Mouse (Mus musculus) forebrain, embryonic 12.5 days (tissue): ENCODE measurements around the gene Decr2. TPM values are rescaled to one million over a fixed set of nuclear protein-coding genes. Genes with fewer than 3 reads are reported as not detected.
"Not testable (repeated sequence)": the region's sequence is repeated elsewhere in the genome, so short reads cannot be mapped to it uniquely, and the experiment has no call there.

Experiments used
- ATAC-seq: fragments of 200-750 bp; cut with Nextera tagmentation; 2 replicates; pipeline ENCODE4 v1.8.0; 2017; ENCODE audit warnings: moderate TSS enrichment; ENCODE audit not compliant: low FRiP score
- H3K27ac ChIP-seq: fragments of 300-500 bp; sonication (generic); 2 replicates; pipeline ENCODE4 v1.5.1; 2016; ENCODE audit warnings: mild to moderate bottlenecking
- H3K27me3 ChIP-seq: fragments of 300-500 bp; sonication (generic); 2 replicates; pipeline ENCODE4 v1.6.1; 2016; ENCODE audit warnings: mild to moderate bottlenecking
- H3K36me3 ChIP-seq: fragments of 300-500 bp; sonication (generic); replicated peaks from 2 replicates; pipeline ENCODE4 v1.6.1; 2016; ENCODE audit warnings: mild to moderate bottlenecking
- H3K4me1 ChIP-seq: fragments of 300-500 bp; sonication (generic); 2 replicates; pipeline ENCODE4 v1.6.1; 2016
- H3K4me2 ChIP-seq: fragments of 300-500 bp; sonication (generic); 2 replicates; pipeline ENCODE4 v1.6.1; 2016; ENCODE audit warnings: mild to moderate bottlenecking, moderate library complexity
- H3K4me3 ChIP-seq: fragments of 300-500 bp; sonication (generic); replicated peaks from 2 replicates; pipeline ENCODE4 v1.5.1; 2016; ENCODE audit warnings: mild to moderate bottlenecking
- H3K9ac ChIP-seq: fragments of 300-500 bp; sonication (generic); 2 replicates; pipeline ENCODE4 v1.6.1; 2016; ENCODE audit warnings: mild to moderate bottlenecking
- H3K9me3 ChIP-seq: fragments of 300-500 bp; sonication (generic); 2 replicates; pipeline ENCODE4 v1.6.1; 2016
- WGBS: fragments of 180-500 bp; shearing (Covaris S2); methylation state at CpG from one replicate; pipeline ENCODE4 v1.1.7; 2016; 5-methylcytosine and 5-hydroxymethylcytosine counted together
- polyA plus RNA-seq: library from polyadenylated mRNA; unstranded; fragments of >200 nt; fragmentation: Nextera tagmentation; extraction: Ambion mirVana; gene quantifications from 2 replicates; pipeline ENCODE4 v1.2.1, GENCODE M21; 2016

The Decr2 gene
- polyA plus RNA-seq, 1 experiment from 2014 or later = 27.1 TPM

- peaks cover 16% of the 10 kb centered on the region for H3K4me1 ChIP-seq
- 60% methylated on average over 5 of the region's 5 CpGs for WGBS
- no peak overlapping the region; the same call in 1 of the 2 replicates for H3K4me3 ChIP-seq
- H3K27me3 ChIP-seq = peaks cover 21% of the 10 kb centered on the region
- H3K9me3 ChIP-seq = no peaks in the 10 kb centered on the region
- peak overlapping the region; percentile 17; the same call in 1 of the 2 replicates for H3K9ac ChIP-seq
- peaks cover 25% of the 10 kb centered on the region for H3K36me3 ChIP-seq
- peak; percentile 24; the same call in 1 of the 2 replicates for ATAC-seq
- H3K27ac ChIP-seq = no peak overlapping the region
- no peak overlapping the region for H3K4me2 ChIP-seq
Measured at GRCm38 (mm10) chr17:26122431-26123140, 32.4 kb upstream of the Decr2 start.

- no peak overlapping the region for H3K27ac ChIP-seq
- WGBS = 52% methylated on average over 33 of the region's 33 CpGs
- H3K4me1 ChIP-seq = peaks cover 16% of the 10 kb centered on the region
- ATAC-seq = no peak
- H3K36me3 ChIP-seq = peaks cover under 1% of the 10 kb centered on the region
- no peak overlapping the region for H3K4me2 ChIP-seq
- no peak overlapping the region for H3K4me3 ChIP-seq
- no peak overlapping the region for H3K9ac ChIP-seq
- H3K27me3 ChIP-seq = peaks cover 46% of the 10 kb centered on the region
- H3K9me3 ChIP-seq = no peaks in the 10 kb centered on the region
Measured at GRCm38 (mm10) chr17:26119766-26120710, 29.9 kb upstream of the Decr2 start.

- peaks cover 9% of the 10 kb centered on the region for H3K4me1 ChIP-seq
- H3K27me3 ChIP-seq = peaks cover 79% of the 10 kb centered on the region
- H3K9ac ChIP-seq = no peak overlapping the region
- no peaks in the 10 kb centered on the region for H3K36me3 ChIP-seq
- no peak overlapping the region for H3K4me3 ChIP-seq
- no peaks in the 10 kb centered on the region for H3K9me3 ChIP-seq
- 84% methylated on average over 17 of the region's 17 CpGs for WGBS
- H3K27ac ChIP-seq = no peak overlapping the region
- no peak for ATAC-seq
- no peak overlapping the region for H3K4me2 ChIP-seq
Measured at GRCm38 (mm10) chr17:26116503-26117258, 26.5 kb upstream of the Decr2 start.

GRCm38 (mm10) chr17:26115956-26116487, 25.9 kb upstream of the Decr2 start:
- ATAC-seq = no peak
- WGBS = 50% methylated on average over 3 of the region's 3 CpGs

GRCm38 (mm10) chr17:26115205-26115898, 25.2 kb upstream of the Decr2 start:
- no peaks in the 10 kb centered on the region for H3K9me3 ChIP-seq
- ATAC-seq = no peak
- H3K4me2 ChIP-seq = no peak overlapping the region
- peaks cover 20% of the 10 kb centered on the region for H3K4me1 ChIP-seq
- H3K9ac ChIP-seq = no peak overlapping the region; the same call in 1 of the 2 replicates
- no peak overlapping the region for H3K27ac ChIP-seq
- WGBS = 85% methylated on average over 7 of the region's 7 CpGs
- no peaks in the 10 kb centered on the region for H3K36me3 ChIP-seq
- peaks cover 91% of the 10 kb centered on the region for H3K27me3 ChIP-seq
- H3K4me3 ChIP-seq = no peak overlapping the region

More at GRCm38 (mm10) chr17:26115956-26116487, 25.9 kb upstream of the Decr2 start:
- Histone ChIP-seq H3K9me3 (no peaks in the 10 kb centered on the region), H3K27ac (no peak overlapping the region), H3K9ac (no peak overlapping the region), H3K4me3 (no peak overlapping the region), H3K4me1 (peaks cover 14% of the 10 kb centered on the region), H3K27me3 (peaks cover 85% of the 10 kb centered on the region), H3K36me3 (no peaks in the 10 kb centered on the region), H3K4me2 (no peak overlapping the region)

- H3K9ac ChIP-seq, H3K4me3 ChIP-seq, H3K4me2 ChIP-seq, ATAC-seq, H3K27ac ChIP-seq, H3K36me3 ChIP-seq, H3K9me3 ChIP-seq: not testable (repeated sequence)
- 68% methylated on average over 7 of the region's 7 CpGs for WGBS
- Histone ChIP-seq H3K4me1 (peaks cover 20% of the 10 kb centered on the region), H3K27me3 (peaks cover 91% of the 10 kb centered on the region)
Measured at GRCm38 (mm10) chr17:26114461-26114860, 24.3 kb upstream of the Decr2 start.

GRCm38 (mm10) chr17:26114061-26114460, 23.9 kb upstream of the Decr2 start:
- H3K27ac ChIP-seq = no peak overlapping the region
- H3K4me3 ChIP-seq = peak overlapping the region; percentile 78
- 8% methylated on average over 8 of the region's 8 CpGs for WGBS
- peak overlapping the region; percentile 85 for H3K9ac ChIP-seq
- H3K4me2 ChIP-seq = peak overlapping the region; percentile 96
- peaks cover 87% of the 10 kb centered on the region for H3K27me3 ChIP-seq
- no peak for ATAC-seq
- H3K9me3 ChIP-seq = no peaks in the 10 kb centered on the region
- H3K4me1 ChIP-seq = peaks cover 20% of the 10 kb centered on the region
- H3K36me3 ChIP-seq = no peaks in the 10 kb centered on the region

GRCm38 (mm10) chr17:26113181-26113948, 23.2 kb upstream of the Decr2 start, which contains the start of gene Tmem8:
Gene Tmem8 (plus strand): TSS chr17:26113299.
- under 1% methylated on average over 59 of the region's 75 CpGs for WGBS
- Histone ChIP-seq H3K27ac (no peak within 1 kb of the TSS), H3K4me2 (peak within 1 kb of the TSS; percentile 96), H3K9ac (peak within 1 kb of the TSS; percentile 85), H3K9me3 (no peaks in the 10 kb centered on the region), H3K36me3 (no peaks in the 10 kb centered on the region), H3K4me3 (peak within 1 kb of the TSS; percentile 78), H3K27me3 (peaks cover 81% of the 10 kb centered on the region), H3K4me1 (peaks cover 20% of the 10 kb centered on the region)
- peak; percentile 77 for ATAC-seq

- H3K4me2 ChIP-seq = peak overlapping the region; percentile 96
- H3K9ac ChIP-seq = peak overlapping the region; percentile 85
- peaks cover 20% of the 10 kb centered on the region for H3K4me1 ChIP-seq
- no peak overlapping the region for H3K27ac ChIP-seq
- H3K27me3 ChIP-seq = peaks cover 75% of the 10 kb centered on the region
- WGBS = 20% methylated on average over 14 of the region's 14 CpGs
- no peaks in the 10 kb centered on the region for H3K9me3 ChIP-seq
- ATAC-seq = peak; percentile 48; the same call in 1 of the 2 replicates
- no peaks in the 10 kb centered on the region for H3K36me3 ChIP-seq
- H3K4me3 ChIP-seq = peak overlapping the region; percentile 78
Measured at GRCm38 (mm10) chr17:26112751-26113150, 22.6 kb upstream of the Decr2 start.

GRCm38 (mm10) chr17:26111722-26112121, 21.6 kb upstream of the Decr2 start:
- no peak overlapping the region for H3K27ac ChIP-seq
- ATAC-seq = no peak
- 24% methylated on average over 4 of the region's 4 CpGs for WGBS
- no peak overlapping the region for H3K4me2 ChIP-seq
- H3K36me3 ChIP-seq = no peaks in the 10 kb centered on the region
- H3K9ac ChIP-seq = no peak overlapping the region
- H3K27me3 ChIP-seq = peaks cover 66% of the 10 kb centered on the region
- H3K4me3 ChIP-seq = no peak overlapping the region
- H3K9me3 ChIP-seq = no peaks in the 10 kb centered on the region
- H3K4me1 ChIP-seq = peaks cover 20% of the 10 kb centered on the region

GRCm38 (mm10) chr17:26111024-26111423, 20.9 kb upstream of the Decr2 start:
- Histone ChIP-seq H3K9ac (no peak overlapping the region), H3K9me3 (no peaks in the 10 kb centered on the region), H3K4me2 (no peak overlapping the region), H3K4me1 (peaks cover 20% of the 10 kb centered on the region), H3K27ac (no peak overlapping the region), H3K27me3 (peaks cover 59% of the 10 kb centered on the region), H3K36me3 (no peaks in the 10 kb centered on the region), H3K4me3 (no peak overlapping the region)
- WGBS = 6% methylated on average over 4 of the region's 4 CpGs
- ATAC-seq = no peak
